Mouse (Mus musculus): ENCODE results near the gene Polr3h. TPM values are rescaled to one million over a fixed set of nuclear protein-coding genes. Genes with fewer than 3 reads are reported as not detected.
A peak's percentile ranks its signal among the peaks of the same experiment; 100 is the strongest.

Gene Polr3h
- polyA plus RNA-seq, 1 experiment from 2014 or later, result 105 TPM

DNA sequence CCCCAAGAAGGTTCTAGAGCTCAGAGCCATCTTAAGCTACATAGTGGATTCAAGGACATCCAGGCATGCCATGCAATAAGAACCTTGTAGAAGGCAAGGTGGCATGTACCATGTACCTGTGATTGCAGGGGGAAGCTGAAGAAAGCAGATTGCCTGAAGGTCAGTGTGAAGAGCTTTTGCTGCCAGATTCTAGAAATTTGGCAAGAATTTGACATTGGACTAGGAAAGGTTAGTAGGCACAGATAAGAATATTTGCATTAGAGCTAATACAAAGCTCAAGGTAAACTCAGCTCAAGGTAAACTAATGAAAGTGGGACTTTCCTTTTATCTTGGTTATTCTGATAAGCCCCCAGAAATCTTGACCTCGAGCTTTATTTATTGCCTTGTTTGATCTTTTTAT lies 38.2 kb upstream of the Polr3h start:
- ATAC-seq, result no peak
- Histone ChIP-seq H3K4me2 (ENCODE audit: low read length) (no peak overlapping the region), H3K4me1 (ENCODE audit: control insufficient read depth, insufficient read depth, low read depth, low read length) (peaks cover 3% of the 10 kb centered on the region; the same call in 1 of the 2 replicates), H3K36me3 (ENCODE audit: control insufficient read depth, insufficient read depth, low read length) (no peaks in the 10 kb centered on the region), H3K4me3 (ENCODE audit: low read length) (no peak overlapping the region), H3K27me3 (replicated peaks; ENCODE audit: control insufficient read depth, insufficient read depth, low read length) (no peaks in the 10 kb centered on the region), H3K9me3 (ENCODE audit: control insufficient read depth, low read length) (no peaks in the 10 kb centered on the region), H3K27ac (ENCODE audit: low read depth, low read length) (no peak overlapping the region), H3K9ac (ENCODE audit: low read depth, low read length) (no peak overlapping the region)
- WGBS, result 85% methylated on average over 1 of the region's 1 CpGs

DNA sequence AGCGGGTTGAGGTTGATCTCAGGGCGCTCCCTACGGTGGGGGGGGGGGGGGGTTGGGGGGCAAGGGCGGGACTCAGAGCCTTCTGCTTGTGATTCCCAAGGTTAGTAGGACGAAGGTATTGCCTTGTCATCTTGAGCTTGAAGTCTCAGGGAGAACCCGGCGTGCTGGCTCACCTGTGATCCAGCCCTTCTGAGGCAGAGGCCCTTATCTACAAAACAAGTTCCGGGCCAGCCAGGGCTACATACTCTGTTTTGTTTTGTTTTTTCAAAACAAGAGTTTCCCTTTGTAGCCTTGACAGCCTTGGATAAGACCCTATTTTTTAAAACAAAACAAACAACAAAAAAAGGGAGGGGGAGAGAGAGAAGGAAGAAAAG lies 35.0 kb upstream of the Polr3h start:
- Histone ChIP-seq H3K36me3 (ENCODE audit: control insufficient read depth, insufficient read depth, low read length) (no peaks in the 10 kb centered on the region), H3K9me3 (ENCODE audit: control insufficient read depth, low read length) (no peaks in the 10 kb centered on the region), H3K27ac (ENCODE audit: low read depth, low read length) (peak overlapping the region; percentile 91), H3K4me1 (ENCODE audit: control insufficient read depth, insufficient read depth, low read depth, low read length) (peaks cover 6% of the 10 kb centered on the region; the same call in 1 of the 2 replicates), H3K27me3 (replicated peaks; ENCODE audit: control insufficient read depth, insufficient read depth, low read length) (no peaks in the 10 kb centered on the region), H3K4me2 (ENCODE audit: low read length) (peak overlapping the region; percentile 90), H3K9ac (ENCODE audit: low read depth, low read length) (peak overlapping the region; percentile 53; the same call in 1 of the 2 replicates), H3K4me3 (ENCODE audit: low read length) (peak overlapping the region; percentile 74)
- WGBS, result 4% methylated on average over 8 of the region's 8 CpGs
- ATAC-seq, result no peak

GRCm38 (mm10) chr15:81960171-81961077 lies 34.4 kb upstream of the Polr3h start, which contains the start of gene Pmm1:
Pmm1 (minus strand) TSS chr15:81960930.
- peak within 1 kb of the TSS; percentile 74 for H3K4me3 ChIP-seq (ENCODE audit: low read length)
- H3K4me2 ChIP-seq (ENCODE audit: low read length), result peak within 1 kb of the TSS; percentile 90
- peaks cover 2% of the 10 kb centered on the region; the same call in 1 of the 2 replicates for H3K36me3 ChIP-seq (ENCODE audit: control insufficient read depth, insufficient read depth, low read length)
- peak within 1 kb of the TSS; percentile 89 for H3K9ac ChIP-seq (ENCODE audit: low read depth, low read length)
- H3K4me1 ChIP-seq (ENCODE audit: control insufficient read depth, insufficient read depth, low read depth, low read length), result peaks cover 6% of the 10 kb centered on the region; the same call in 1 of the 2 replicates
- peak; percentile 98 for ATAC-seq
- H3K9me3 ChIP-seq (ENCODE audit: control insufficient read depth, low read length), result no peaks in the 10 kb centered on the region
- no peaks in the 10 kb centered on the region for H3K27me3 ChIP-seq (replicated peaks; ENCODE audit: control insufficient read depth, insufficient read depth, low read length)
- H3K27ac ChIP-seq (ENCODE audit: low read depth, low read length), result peak within 1 kb of the TSS; percentile 91
- WGBS, result under 1% methylated on average over 68 of the region's 77 CpGs

- peaks cover 6% of the 10 kb centered on the region; the same call in 1 of the 2 replicates for H3K4me1 ChIP-seq (ENCODE audit: control insufficient read depth, insufficient read depth, low read depth, low read length)
- no peak overlapping the region for H3K4me3 ChIP-seq (ENCODE audit: low read length)
- no peak overlapping the region for H3K27ac ChIP-seq (ENCODE audit: low read depth, low read length)
- no peaks in the 10 kb centered on the region for H3K27me3 ChIP-seq (replicated peaks; ENCODE audit: control insufficient read depth, insufficient read depth, low read length)
- H3K9ac ChIP-seq (ENCODE audit: low read depth, low read length), result no peak overlapping the region
- no peak for ATAC-seq
- no peaks in the 10 kb centered on the region for H3K9me3 ChIP-seq (ENCODE audit: control insufficient read depth, low read length)
- 94% methylated on average over 3 of the region's 3 CpGs for WGBS
- H3K4me2 ChIP-seq (ENCODE audit: low read length), result no peak overlapping the region
- H3K36me3 ChIP-seq (ENCODE audit: control insufficient read depth, insufficient read depth, low read length), result peaks cover 13% of the 10 kb centered on the region
Observed at GRCm38 (mm10) chr15:81958906-81959305, 32.9 kb upstream of the Polr3h start.

DNA sequence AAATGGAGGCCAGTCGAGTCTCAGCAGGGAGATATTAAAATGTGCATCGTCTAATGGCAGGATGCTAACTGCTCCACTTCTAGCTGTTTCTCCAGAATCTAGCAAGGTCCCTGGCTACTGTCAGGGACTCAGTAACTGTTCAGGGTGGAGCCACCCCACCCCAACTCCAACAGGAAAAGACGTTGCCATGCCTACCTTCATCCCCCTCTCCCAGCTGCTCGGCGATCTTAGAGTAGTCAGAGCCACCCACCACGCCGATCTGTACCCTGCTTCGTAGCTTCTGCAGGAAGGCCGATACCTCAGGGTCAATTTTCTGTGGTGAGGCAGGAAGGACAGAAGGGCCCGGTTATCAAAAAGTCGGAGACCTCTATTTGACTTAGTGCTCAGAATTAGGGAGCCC lies 31.6 kb upstream of the Polr3h start:
- no peak overlapping the region for H3K27ac ChIP-seq (ENCODE audit: low read depth, low read length)
- H3K4me3 ChIP-seq (ENCODE audit: low read length), result no peak overlapping the region
- no peak overlapping the region for H3K4me2 ChIP-seq (ENCODE audit: low read length)
- H3K27me3 ChIP-seq (replicated peaks; ENCODE audit: control insufficient read depth, insufficient read depth, low read length), result no peaks in the 10 kb centered on the region
- H3K9ac ChIP-seq (ENCODE audit: low read depth, low read length), result no peak overlapping the region
- H3K9me3 ChIP-seq (ENCODE audit: control insufficient read depth, low read length), result no peaks in the 10 kb centered on the region
- H3K4me1 ChIP-seq (ENCODE audit: control insufficient read depth, insufficient read depth, low read depth, low read length), result peaks cover 6% of the 10 kb centered on the region; the same call in 1 of the 2 replicates
- 90% methylated on average over 11 of the region's 11 CpGs for WGBS
- peaks cover 13% of the 10 kb centered on the region for H3K36me3 ChIP-seq (ENCODE audit: control insufficient read depth, insufficient read depth, low read length)
- no peak for ATAC-seq

DNA sequence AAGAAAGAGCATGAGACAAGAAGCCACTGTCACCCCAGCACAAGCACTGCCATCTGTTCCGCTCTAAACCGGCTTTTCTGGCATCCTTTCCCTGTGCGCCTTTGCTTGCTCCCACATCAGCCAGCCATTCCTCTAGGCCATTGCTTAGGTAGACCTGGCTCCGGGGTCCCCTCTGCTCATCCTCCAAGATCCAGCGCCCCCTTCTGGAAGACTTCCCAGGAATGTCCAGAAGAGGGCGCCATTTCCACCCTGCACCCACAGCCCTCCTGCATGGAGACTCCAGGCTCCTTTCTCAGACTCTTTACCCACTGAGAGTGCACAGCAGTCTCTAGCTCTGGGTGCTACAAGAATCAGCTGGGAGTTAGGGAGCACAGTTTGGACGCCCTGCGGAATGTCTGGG lies 30.4 kb upstream of the Polr3h start:
- Histone ChIP-seq H3K9ac (ENCODE audit: low read depth, low read length) (no peak overlapping the region), H3K9me3 (ENCODE audit: control insufficient read depth, low read length) (no peaks in the 10 kb centered on the region), H3K4me1 (ENCODE audit: control insufficient read depth, insufficient read depth, low read depth, low read length) (peaks cover 6% of the 10 kb centered on the region; the same call in 1 of the 2 replicates), H3K36me3 (ENCODE audit: control insufficient read depth, insufficient read depth, low read length) (peaks cover 15% of the 10 kb centered on the region), H3K27me3 (replicated peaks; ENCODE audit: control insufficient read depth, insufficient read depth, low read length) (no peaks in the 10 kb centered on the region), H3K27ac (ENCODE audit: low read depth, low read length) (no peak overlapping the region), H3K4me3 (ENCODE audit: low read length) (no peak overlapping the region), H3K4me2 (ENCODE audit: low read length) (no peak overlapping the region)
- no peak for ATAC-seq
- 55% methylated on average over 8 of the region's 8 CpGs for WGBS

- H3K36me3 ChIP-seq (ENCODE audit: control insufficient read depth, insufficient read depth, low read length), result peaks cover 15% of the 10 kb centered on the region
- no peaks in the 10 kb centered on the region for H3K27me3 ChIP-seq (replicated peaks; ENCODE audit: control insufficient read depth, insufficient read depth, low read length)
- no peak overlapping the region for H3K27ac ChIP-seq (ENCODE audit: low read depth, low read length)
- H3K4me1 ChIP-seq (ENCODE audit: control insufficient read depth, insufficient read depth, low read depth, low read length), result peaks cover 6% of the 10 kb centered on the region; the same call in 1 of the 2 replicates
- ATAC-seq, result no peak
- 95% methylated on average over 15 of the region's 15 CpGs for WGBS
- H3K4me3 ChIP-seq (ENCODE audit: low read length), result no peak overlapping the region
- no peaks in the 10 kb centered on the region for H3K9me3 ChIP-seq (ENCODE audit: control insufficient read depth, low read length)
- no peak overlapping the region for H3K9ac ChIP-seq (ENCODE audit: low read depth, low read length)
- no peak overlapping the region for H3K4me2 ChIP-seq (ENCODE audit: low read length)
Observed at GRCm38 (mm10) chr15:81955414-81955813, 29.4 kb upstream of the Polr3h start.

GRCm38 (mm10) chr15:81954716-81955115 lies 28.7 kb upstream of the Polr3h start:
- 92% methylated on average over 6 of the region's 6 CpGs for WGBS
- H3K27ac ChIP-seq (ENCODE audit: low read depth, low read length), result no peak overlapping the region
- peaks cover 6% of the 10 kb centered on the region; the same call in 1 of the 2 replicates for H3K4me1 ChIP-seq (ENCODE audit: control insufficient read depth, insufficient read depth, low read depth, low read length)
- peaks cover 15% of the 10 kb centered on the region for H3K36me3 ChIP-seq (ENCODE audit: control insufficient read depth, insufficient read depth, low read length)
- H3K4me3 ChIP-seq (ENCODE audit: low read length), result no peak overlapping the region
- no peaks in the 10 kb centered on the region for H3K9me3 ChIP-seq (ENCODE audit: control insufficient read depth, low read length)
- ATAC-seq, result no peak
- H3K4me2 ChIP-seq (ENCODE audit: low read length), result no peak overlapping the region
- no peak overlapping the region for H3K9ac ChIP-seq (ENCODE audit: low read depth, low read length)
- H3K27me3 ChIP-seq (replicated peaks; ENCODE audit: control insufficient read depth, insufficient read depth, low read length), result no peaks in the 10 kb centered on the region

- WGBS, result 96% methylated on average over 9 of the region's 9 CpGs
- ATAC-seq, result no peak
- Histone ChIP-seq H3K4me3 (ENCODE audit: low read length) (no peak overlapping the region), H3K4me1 (ENCODE audit: control insufficient read depth, insufficient read depth, low read depth, low read length) (0 out of 2 replicates have a peak, but pooled peaks cover 3% of the 10 kb centered on the region), H3K9me3 (ENCODE audit: control insufficient read depth, low read length) (no peaks in the 10 kb centered on the region), H3K9ac (ENCODE audit: low read depth, low read length) (no peak overlapping the region), H3K27me3 (replicated peaks; ENCODE audit: control insufficient read depth, insufficient read depth, low read length) (no peaks in the 10 kb centered on the region), H3K4me2 (ENCODE audit: low read length) (no peak overlapping the region), H3K27ac (ENCODE audit: low read depth, low read length) (no peak overlapping the region), H3K36me3 (ENCODE audit: control insufficient read depth, insufficient read depth, low read length) (peaks cover 18% of the 10 kb centered on the region)
Observed at GRCm38 (mm10) chr15:81954151-81954583, 28.1 kb upstream of the Polr3h start.

Data from hindbrain, embryonic 16.5 days (tissue).